Mouse (Mus musculus) lung, adult 2 months (tissue): ENCODE results near the gene Plin4. TPM values are rescaled to one million over a fixed set of nuclear protein-coding genes. Genes with fewer than 3 reads are reported as not detected.

Source experiments
- DNase-seq: peaks from one replicate; pipeline ENCODE4 v3.0.0; 2022
- H3K4me1 ChIP-seq: fragments of 200-500 bp; 2 replicates; pipeline ENCODE4 v1.6.1; 2011; ENCODE audit warnings: low read length; ENCODE audit not compliant: control insufficient read depth, insufficient read depth
- H3K4me3 ChIP-seq: fragments of 200-500 bp; replicated peaks from 2 replicates; pipeline ENCODE3; 2011; ENCODE audit warnings: low read depth, mild to moderate bottlenecking, control low read depth, low read length; ENCODE audit errors: extremely low read depth
- CTCF ChIP-seq: fragments of 200-500 bp; IDR thresholded peaks from 2 replicates; pipeline ENCODE4 v1.5.1; 2011; ENCODE audit warnings: mild to moderate bottlenecking, low read length, control low read depth; ENCODE audit not compliant: insufficient read depth
- POLR2A ChIP-seq: fragments of 200-500 bp; IDR thresholded peaks from 2 replicates; pipeline ENCODE4 v1.6.1; 2011; ENCODE audit warnings: low read depth, mild to moderate bottlenecking, control low read depth, low read length, borderline replicate concordance; ENCODE audit errors: extremely low read depth
- WGBS: fragments of 180-500 bp; shearing (Covaris S2); methylation state at CpG from one replicate; pipeline ENCODE4 v1.1.7; 2018; 5-methylcytosine and 5-hydroxymethylcytosine counted together
- polyA plus RNA-seq: library from polyadenylated mRNA; depleted of rRNA; stranded (reverse); fragments of >200 nt; gene quantifications from 2 replicates; pipeline ENCODE4 v1.2.3, GENCODE M21; 2012; rRNA removed

Gene Plin4
- polyA plus RNA-seq: 25.2 and 38.9 TPM in 2 replicates

- TF ChIP-seq POLR2A (no peak), CTCF (no peak)
- no peak for DNase-seq
- 48% methylated on average over 10 of the region's 10 CpGs for WGBS
- H3K4me1 ChIP-seq: no peaks in the 10 kb centered on the region
- no peak within 1 kb of the TSS for H3K4me3 ChIP-seq
Observed at GRCm38 (mm10) chr17:56109219-56110051, at the start of gene Plin4. Gene Plin4 (minus strand): TSS chr17:56109803.

DNA sequence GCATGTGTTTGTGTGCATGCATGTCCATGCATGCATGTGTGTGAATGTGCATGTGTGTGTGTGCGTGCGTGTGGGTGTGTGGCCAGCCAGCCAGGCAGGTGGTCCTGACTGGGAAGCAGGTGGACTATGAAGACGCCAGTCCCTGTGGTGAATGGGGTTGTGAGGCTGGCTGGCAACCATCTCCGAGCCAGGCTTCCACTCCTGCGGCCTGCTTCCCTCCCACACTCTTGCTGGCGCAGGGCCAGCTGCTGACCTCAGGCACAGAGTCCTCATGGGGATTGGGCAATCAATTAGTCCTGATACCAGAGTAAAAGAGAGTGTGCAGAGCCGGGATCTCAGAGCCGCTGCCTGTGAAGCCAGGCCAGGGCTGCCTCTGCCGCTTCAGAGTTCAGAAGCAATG, 44.0 kb upstream of the Plin4 start:
- Histone ChIP-seq H3K4me3 (no peak overlapping the region), H3K4me1 (no peaks in the 10 kb centered on the region)
- DNase-seq: peak; percentile 66
- TF ChIP-seq POLR2A (no peak), CTCF (no peak)
- 30% methylated on average over 9 of the region's 9 CpGs for WGBS

GRCm38 (mm10) chr17:56149897-56150296, 40.3 kb upstream of the Plin4 start:
- WGBS: 36% methylated on average over 2 of the region's 2 CpGs
- no peak for TF ChIP-seq POLR2A
- no peak for TF ChIP-seq CTCF
- no peak for DNase-seq
- H3K4me3 ChIP-seq: no peak overlapping the region
- no peaks in the 10 kb centered on the region for H3K4me1 ChIP-seq

GRCm38 (mm10) chr17:56148790-56149618, 39.4 kb upstream of the Plin4 start:
- H3K4me3 ChIP-seq: no peak overlapping the region
- 5% methylated on average over 30 of the region's 30 CpGs for WGBS

DNA sequence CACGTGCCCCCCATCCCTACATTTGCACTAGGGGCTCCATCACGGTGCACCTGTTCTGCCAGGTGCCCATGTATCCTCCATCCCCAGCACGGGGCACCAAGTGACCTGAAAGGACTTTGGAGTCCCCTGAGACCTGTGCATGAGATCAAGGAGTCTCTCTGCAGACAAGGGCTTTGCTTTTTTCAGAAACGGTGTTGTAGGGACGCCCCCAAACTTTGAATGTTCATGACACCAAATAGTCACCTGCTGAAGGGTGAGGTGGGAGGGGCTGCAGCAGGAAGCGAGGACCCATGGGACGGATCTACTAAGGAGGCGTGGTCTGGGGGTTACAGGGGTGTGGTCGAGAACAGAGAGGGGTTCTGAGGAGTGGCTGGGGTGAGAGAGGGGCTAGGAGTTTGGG, 38.7 kb upstream of the Plin4 start:
- TF ChIP-seq POLR2A: no peak
- no peak for TF ChIP-seq CTCF
- DNase-seq: no peak
- 22% methylated on average over 9 of the region's 9 CpGs for WGBS

More at GRCm38 (mm10) chr17:56148790-56149618, 39.4 kb upstream of the Plin4 start:
- H3K4me1 ChIP-seq: no peaks in the 10 kb centered on the region
- no peak for TF ChIP-seq CTCF
- no peak for TF ChIP-seq POLR2A
- no peak for DNase-seq

DNA sequence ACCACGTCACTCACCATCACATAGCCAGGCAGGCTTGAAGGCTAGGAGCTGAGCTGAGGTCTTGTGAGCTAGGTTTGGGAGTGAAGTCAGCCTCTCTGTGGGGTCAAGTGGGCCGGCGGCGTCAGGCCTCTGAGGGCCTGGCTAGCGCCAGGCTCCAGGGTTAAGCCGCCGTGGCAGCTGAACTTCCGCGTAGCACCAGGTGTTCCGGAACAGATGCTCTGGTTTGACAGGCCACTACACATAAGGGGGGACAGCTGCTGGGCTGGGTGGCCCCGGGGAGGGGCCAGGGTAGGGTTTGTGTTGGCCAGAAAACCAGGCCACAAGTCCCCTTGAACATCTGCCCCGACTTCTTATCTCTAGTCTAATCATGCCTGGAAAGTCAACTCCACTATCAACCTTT, 37.8 kb upstream of the Plin4 start:
- WGBS: 57% methylated on average over 12 of the region's 12 CpGs
- no peaks in the 10 kb centered on the region for H3K4me1 ChIP-seq

More for the DNA sequence above, 38.7 kb upstream of the Plin4 start:
- Histone ChIP-seq H3K4me1 (no peaks in the 10 kb centered on the region), H3K4me3 (no peak overlapping the region)

GRCm38 (mm10) chr17:56146131-56146530, 36.5 kb upstream of the Plin4 start:
- no peak for DNase-seq
- H3K4me3 ChIP-seq: no peak overlapping the region
- TF ChIP-seq CTCF: no peak
- TF ChIP-seq POLR2A: no peak
- WGBS: 30% methylated on average over 9 of the region's 9 CpGs
- H3K4me1 ChIP-seq: no peaks in the 10 kb centered on the region

More for the DNA sequence above, 37.8 kb upstream of the Plin4 start:
- TF ChIP-seq POLR2A: no peak
- TF ChIP-seq CTCF: no peak
- DNase-seq: no peak
- H3K4me3 ChIP-seq: no peak overlapping the region

DNA sequence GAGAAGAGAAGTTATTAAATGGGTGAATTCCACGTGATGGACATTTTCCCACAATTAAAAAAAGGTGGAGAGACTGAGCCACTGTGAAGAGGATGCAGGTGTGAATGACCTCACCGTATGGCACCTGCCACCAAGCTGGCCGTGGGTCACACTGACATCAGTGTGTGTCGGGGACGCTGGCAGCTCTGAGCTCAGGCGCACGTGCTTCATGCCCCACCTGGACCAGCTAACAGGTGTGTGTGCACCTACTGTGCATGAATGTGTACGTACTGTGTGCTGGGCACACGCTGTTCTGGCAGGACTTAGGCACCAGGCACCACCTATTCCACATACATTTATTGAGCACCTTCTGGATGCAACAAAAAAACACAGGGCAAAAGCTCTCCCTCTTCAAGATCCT, 34.9 kb upstream of the Plin4 start:
- no peak overlapping the region for H3K4me3 ChIP-seq
- H3K4me1 ChIP-seq: no peaks in the 10 kb centered on the region
- no peak for DNase-seq
- 66% methylated on average over 9 of the region's 9 CpGs for WGBS
- no peak for TF ChIP-seq POLR2A
- no peak for TF ChIP-seq CTCF

DNA sequence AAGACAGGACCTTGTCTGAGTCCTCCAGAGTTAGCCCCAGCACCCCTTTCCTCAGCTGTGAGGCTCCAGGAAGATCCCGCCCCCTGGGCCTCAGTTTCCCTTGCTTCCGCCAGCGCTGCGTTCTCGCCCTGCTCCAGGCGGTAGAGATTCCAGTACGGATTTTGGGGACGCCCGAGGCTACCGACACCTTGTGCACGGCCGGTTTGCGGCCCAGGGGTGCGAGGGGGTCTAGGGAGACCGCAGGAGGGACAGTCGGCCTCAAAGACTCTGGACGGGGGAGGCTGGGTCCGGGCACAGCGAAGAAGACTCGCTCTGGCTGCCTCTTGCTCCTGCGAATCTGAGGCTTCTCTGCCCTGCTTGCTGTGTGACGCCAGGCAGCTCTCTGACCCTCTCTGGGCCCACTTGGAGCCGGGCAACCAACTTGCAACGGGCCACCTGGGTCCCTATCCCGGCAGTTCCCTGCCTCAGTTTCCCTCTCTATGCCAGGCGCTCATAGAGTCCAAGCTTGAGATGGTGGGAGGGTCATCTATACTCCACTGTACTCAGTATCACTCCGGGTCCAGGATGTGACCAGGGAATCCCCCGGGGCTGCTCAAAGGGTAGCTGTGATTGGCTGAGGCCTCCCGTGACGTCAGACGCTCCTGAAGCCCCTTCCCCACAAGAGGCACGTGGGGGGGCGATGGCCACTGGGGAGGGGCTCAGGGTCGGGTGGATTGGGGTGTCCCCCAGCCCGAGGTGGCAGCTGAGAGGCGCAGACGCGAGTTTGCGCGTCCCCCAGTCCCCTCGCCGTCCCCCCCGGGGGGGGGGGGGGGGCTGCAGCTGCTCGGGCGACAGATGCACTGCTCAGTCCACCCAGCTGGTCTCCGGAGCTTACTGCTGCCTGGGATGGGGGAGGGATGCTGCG, 32.4 kb upstream of the Plin4 start:
- DNase-seq: no peak
- Histone ChIP-seq H3K4me1 (no peaks in the 10 kb centered on the region), H3K4me3 (no peak overlapping the region)
- WGBS: 3% methylated on average over 42 of the region's 47 CpGs
- no peak for TF ChIP-seq POLR2A
